Mouse (Mus musculus) forebrain, embryonic 10.5 days (tissue): ENCODE results near the gene Gm10964. TPM values are rescaled to one million over a fixed set of nuclear protein-coding genes. Genes with fewer than 3 reads are reported as not detected.

Experiments used
- DNase-seq: peaks from one replicate; pipeline ENCODE4 v3.0.0-alpha.2; 2017; ENCODE audit warnings: low spot score; ENCODE audit errors: extremely low spot score
- H3K27ac ChIP-seq: fragments of 300-500 bp; sonication (generic); 2 replicates; pipeline ENCODE4 v1.5.1; 2016; ENCODE audit warnings: mild to moderate bottlenecking
- H3K27me3 ChIP-seq: fragments of 300-500 bp; sonication (generic); 2 replicates; pipeline ENCODE4 v1.6.1; 2016; ENCODE audit warnings: mild to moderate bottlenecking; ENCODE audit not compliant: poor library complexity, severe bottlenecking
- H3K36me3 ChIP-seq: fragments of 300-500 bp; sonication (generic); replicated peaks from 2 replicates; pipeline ENCODE4 v1.6.1; 2016; ENCODE audit warnings: mild to moderate bottlenecking, moderate library complexity
- H3K4me1 ChIP-seq: fragments of 300-500 bp; sonication (generic); 2 replicates; pipeline ENCODE4 v1.6.1; 2016
- H3K4me3 ChIP-seq: fragments of 300-500 bp; sonication (generic); 2 replicates; pipeline ENCODE4 v1.5.1; 2016; ENCODE audit warnings: mild to moderate bottlenecking, moderate library complexity
- H3K9me3 ChIP-seq: fragments of 300-500 bp; sonication (generic); 2 replicates; pipeline ENCODE4 v1.6.1; 2016; ENCODE audit warnings: mild to moderate bottlenecking, moderate library complexity
- WGBS: fragments of 180-500 bp; shearing (Covaris S2); methylation state at CpG from one replicate; pipeline ENCODE4 v1.1.7; 2016; 5-methylcytosine and 5-hydroxymethylcytosine counted together
- polyA plus RNA-seq: library from polyadenylated mRNA; unstranded; fragments of >200 nt; fragmentation: Nextera tagmentation; extraction: Ambion mirVana; gene quantifications from 2 replicates; pipeline ENCODE4 v1.2.1, GENCODE M21; 2016

Gm10964 gene
- polyA plus RNA-seq = not detected in 2 replicates

DNA sequence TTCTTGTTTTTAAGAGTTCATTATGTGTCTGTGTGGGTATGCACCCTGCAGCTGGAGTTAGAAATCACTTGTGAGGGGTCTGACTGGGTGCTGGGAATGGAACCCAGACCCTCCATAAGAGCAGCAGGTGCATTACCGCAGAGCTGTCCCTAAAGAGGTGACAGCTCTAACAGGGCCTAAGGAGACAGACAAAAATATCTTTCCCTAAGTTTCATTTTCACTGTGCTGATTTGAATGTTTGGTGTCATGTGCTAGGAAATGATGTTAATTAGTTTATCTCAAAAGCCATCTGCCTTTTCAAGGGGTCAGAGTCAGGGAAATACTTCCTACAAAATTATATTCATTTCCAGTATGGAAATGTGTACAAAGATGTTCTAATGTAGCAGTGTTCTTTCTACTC, at the start of gene Gm10964:
Gene Gm10964 (plus strand): TSS at position 38 of the 400 bp plus-strand sequence.
- DNase-seq = no peak
- Histone ChIP-seq H3K27me3 (peaks cover 17% of the 10 kb centered on the region), H3K9me3 (no peaks in the 10 kb centered on the region), H3K4me3 (peak within 1 kb of the TSS; percentile 43), H3K4me1 (peaks cover 62% of the 10 kb centered on the region), H3K27ac (peak within 1 kb of the TSS; percentile 89), H3K36me3 (peaks cover 30% of the 10 kb centered on the region)
- 82% methylated on average over 1 of the region's 1 CpGs for WGBS

DNA sequence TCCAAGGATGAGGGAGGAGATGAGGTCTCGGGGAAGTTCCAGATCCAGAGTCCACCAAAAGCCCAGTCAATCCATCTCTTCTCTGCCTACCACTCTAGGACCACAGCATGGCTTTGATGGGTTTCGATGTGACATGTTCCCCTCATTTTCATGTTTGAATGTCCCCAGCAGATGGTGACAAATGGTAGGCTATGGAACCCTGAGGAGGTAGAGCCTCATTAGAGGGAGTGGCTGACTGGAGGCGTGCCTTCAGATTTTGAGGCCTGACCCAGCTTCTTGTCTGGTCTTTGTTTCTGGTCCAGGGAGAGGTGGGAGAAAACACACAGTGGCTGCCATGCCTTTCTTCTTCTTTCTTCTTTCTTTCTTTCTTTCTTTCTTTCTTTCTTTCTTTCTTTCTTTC, 48.7 kb upstream of the Gm10964 start:
- H3K9me3 ChIP-seq = no peaks in the 10 kb centered on the region
- H3K4me1 ChIP-seq = no peaks in the 10 kb centered on the region
- no peak overlapping the region for H3K4me3 ChIP-seq
- no peaks in the 10 kb centered on the region for H3K36me3 ChIP-seq
- H3K27me3 ChIP-seq = no peaks in the 10 kb centered on the region
- no peak overlapping the region for H3K27ac ChIP-seq
- WGBS = 83% methylated on average over 3 of the region's 3 CpGs
- no peak for DNase-seq

DNA sequence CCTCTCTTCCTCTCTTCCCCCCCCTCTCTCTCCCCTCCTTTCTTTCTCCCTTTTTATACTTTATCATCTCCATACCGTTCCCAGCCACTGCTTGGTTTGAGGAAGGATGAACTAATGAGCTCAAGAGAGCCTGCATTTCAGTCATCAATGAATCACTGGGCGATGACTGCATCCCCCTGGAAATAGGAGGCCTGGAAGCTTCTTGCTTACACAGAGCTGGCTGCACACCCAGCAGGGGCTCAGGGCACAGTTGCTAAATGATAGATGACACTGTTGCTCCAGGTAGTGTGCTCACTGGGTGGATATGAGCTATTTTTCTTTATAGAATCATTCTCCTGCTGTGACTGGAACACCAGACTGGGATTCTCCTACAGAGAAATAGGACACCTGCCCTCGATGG, 43.6 kb upstream of the Gm10964 start:
- H3K27me3 ChIP-seq = no peaks in the 10 kb centered on the region
- no peak for DNase-seq
- H3K4me3 ChIP-seq = no peak overlapping the region
- no peak overlapping the region for H3K27ac ChIP-seq
- no peaks in the 10 kb centered on the region for H3K36me3 ChIP-seq
- no peaks in the 10 kb centered on the region for H3K4me1 ChIP-seq
- H3K9me3 ChIP-seq = no peaks in the 10 kb centered on the region
- 74% methylated on average over 3 of the region's 3 CpGs for WGBS

DNA sequence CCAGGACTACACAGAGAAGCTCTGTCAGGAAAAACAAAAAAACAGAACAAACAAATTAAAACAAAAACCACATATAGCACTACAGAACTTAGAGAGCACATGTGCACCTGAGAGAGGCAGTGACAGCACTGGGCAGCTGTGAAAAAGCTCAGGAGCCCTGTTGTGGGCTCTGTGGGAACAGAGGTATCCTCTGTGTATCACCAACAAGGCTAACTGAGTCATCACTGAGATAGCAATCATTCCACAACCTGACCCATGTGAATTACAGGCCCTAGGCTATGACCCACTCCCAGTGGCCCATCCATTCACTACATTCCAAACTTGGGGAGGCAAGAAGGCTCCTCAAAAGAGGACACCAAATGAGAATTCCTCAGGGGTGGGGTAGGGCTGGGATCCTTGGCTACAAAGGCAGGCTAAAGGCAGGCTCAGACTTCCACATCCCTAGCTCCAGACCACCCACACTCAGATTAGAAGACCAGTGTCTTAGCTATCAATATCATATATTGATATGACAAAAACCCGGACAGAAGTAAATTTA, 42.7 kb upstream of the Gm10964 start:
- Histone ChIP-seq H3K9me3 (no peaks in the 10 kb centered on the region), H3K36me3 (no peaks in the 10 kb centered on the region), H3K4me1 (no peaks in the 10 kb centered on the region), H3K27me3 (no peaks in the 10 kb centered on the region), H3K27ac (no peak overlapping the region), H3K4me3 (no peak overlapping the region)
- no peak for DNase-seq
- 89% methylated on average over 1 of the region's 1 CpGs for WGBS

DNA sequence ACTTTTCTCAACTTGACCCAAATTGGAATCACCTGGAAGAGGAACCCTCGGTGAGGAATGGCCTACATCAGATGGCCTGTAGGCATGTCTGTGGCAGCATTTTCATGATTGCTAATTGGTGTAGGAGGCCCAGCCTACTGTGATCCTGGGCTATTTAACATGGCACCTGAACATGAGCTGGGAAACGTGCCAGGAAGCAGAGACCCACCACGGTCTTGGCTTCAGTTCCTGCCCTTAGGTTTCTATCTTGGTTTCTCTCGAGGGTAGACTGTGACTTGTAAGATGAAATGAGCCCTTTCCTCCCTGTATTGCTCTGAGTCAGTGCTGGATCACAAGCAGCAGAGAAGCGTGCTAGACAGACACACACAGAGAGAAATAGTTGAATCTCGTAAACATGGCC, 34.5 kb upstream of the Gm10964 start:
- WGBS = 90% methylated on average over 6 of the region's 6 CpGs
- Histone ChIP-seq H3K27me3 (no peaks in the 10 kb centered on the region), H3K27ac (no peak overlapping the region), H3K9me3 (no peaks in the 10 kb centered on the region), H3K4me3 (no peak overlapping the region), H3K4me1 (peaks cover 6% of the 10 kb centered on the region; the same call in 1 of the 2 replicates), H3K36me3 (no peaks in the 10 kb centered on the region)
- no peak for DNase-seq

DNA sequence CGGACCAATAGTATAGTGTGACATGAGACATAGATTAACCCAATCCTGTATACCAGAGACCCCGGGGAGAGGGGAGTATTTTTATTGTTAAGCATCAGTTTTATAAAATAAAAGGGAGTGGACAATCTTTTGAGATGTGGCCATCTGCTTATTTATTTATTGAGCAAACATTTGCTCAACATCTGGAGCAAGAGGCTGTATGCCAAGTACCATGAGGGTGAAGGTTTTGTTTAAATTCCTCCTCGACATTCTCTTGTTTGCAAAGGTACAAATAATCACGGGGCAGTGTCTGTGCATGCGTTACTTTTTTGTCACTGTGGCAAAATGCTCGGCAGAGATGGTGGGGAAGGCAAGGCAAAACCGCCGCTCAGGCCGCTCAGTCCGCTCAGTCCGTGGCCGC, 33.7 kb upstream of the Gm10964 start:
- WGBS = 94% methylated on average over 12 of the region's 12 CpGs
- Histone ChIP-seq H3K36me3 (no peaks in the 10 kb centered on the region), H3K27me3 (no peaks in the 10 kb centered on the region), H3K4me1 (peaks cover 6% of the 10 kb centered on the region; the same call in 1 of the 2 replicates), H3K9me3 (no peaks in the 10 kb centered on the region), H3K27ac (no peak overlapping the region), H3K4me3 (no peak overlapping the region)
- DNase-seq = no peak

DNA sequence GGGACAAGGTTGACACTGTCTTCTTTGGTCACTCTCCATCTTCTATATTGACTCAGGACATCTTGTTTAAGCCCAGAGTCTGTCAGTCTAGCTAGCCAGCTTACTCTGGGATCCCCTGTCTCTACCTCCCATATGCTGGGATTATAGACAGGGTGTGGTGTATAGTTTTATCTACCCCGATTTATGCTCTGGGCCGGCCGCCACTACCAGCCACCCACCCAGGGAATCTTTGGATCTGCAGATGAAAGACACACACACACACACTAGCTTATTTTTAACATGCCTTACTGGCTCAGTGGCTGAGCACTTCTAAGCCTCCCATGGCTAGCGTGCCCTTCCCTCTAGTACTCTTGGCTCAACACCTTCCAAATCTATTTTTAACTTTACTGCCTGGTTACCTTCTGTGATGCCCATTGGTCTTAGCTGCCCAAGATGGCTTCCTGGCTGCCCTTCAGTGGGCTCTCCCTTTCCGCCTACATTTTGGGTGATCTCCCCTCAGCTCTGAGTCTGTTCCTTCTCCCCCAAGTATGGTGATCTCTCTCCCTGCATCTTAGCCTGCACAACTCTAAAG, 29.6 kb upstream of the Gm10964 start:
- no peak for DNase-seq
- Histone ChIP-seq H3K36me3 (no peaks in the 10 kb centered on the region), H3K4me1 (peaks cover 6% of the 10 kb centered on the region; the same call in 1 of the 2 replicates), H3K27ac (no peak overlapping the region), H3K9me3 (no peaks in the 10 kb centered on the region), H3K4me3 (no peak overlapping the region), H3K27me3 (peaks cover 10% of the 10 kb centered on the region)
- WGBS = 91% methylated on average over 5 of the region's 5 CpGs

DNA sequence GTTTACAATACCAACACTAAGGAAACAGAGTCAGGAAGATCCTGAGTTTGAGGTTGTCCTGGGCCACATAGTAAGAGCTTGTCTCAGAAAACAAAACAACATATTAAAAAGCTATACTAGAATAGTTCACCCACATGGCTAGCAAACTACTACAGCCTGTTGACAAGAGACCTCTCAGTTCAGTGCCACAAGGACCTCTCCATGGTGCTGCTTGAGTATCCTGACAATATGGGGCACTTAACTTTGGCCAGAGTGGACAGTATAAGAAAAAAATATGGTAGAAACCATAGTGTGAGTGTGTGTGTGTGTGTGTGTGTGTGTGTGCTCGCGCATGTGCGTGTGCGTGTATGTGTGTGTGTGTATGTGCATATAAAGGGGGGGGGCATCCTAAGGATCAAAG, 27.0 kb upstream of the Gm10964 start:
- H3K4me3 ChIP-seq = no peak overlapping the region
- peaks cover 21% of the 10 kb centered on the region for H3K4me1 ChIP-seq
- H3K9me3 ChIP-seq = no peaks in the 10 kb centered on the region
- no peak overlapping the region for H3K27ac ChIP-seq
- H3K27me3 ChIP-seq = peaks cover 29% of the 10 kb centered on the region
- no peaks in the 10 kb centered on the region for H3K36me3 ChIP-seq
- WGBS = 95% methylated on average over 4 of the region's 4 CpGs
- DNase-seq = no peak

DNA sequence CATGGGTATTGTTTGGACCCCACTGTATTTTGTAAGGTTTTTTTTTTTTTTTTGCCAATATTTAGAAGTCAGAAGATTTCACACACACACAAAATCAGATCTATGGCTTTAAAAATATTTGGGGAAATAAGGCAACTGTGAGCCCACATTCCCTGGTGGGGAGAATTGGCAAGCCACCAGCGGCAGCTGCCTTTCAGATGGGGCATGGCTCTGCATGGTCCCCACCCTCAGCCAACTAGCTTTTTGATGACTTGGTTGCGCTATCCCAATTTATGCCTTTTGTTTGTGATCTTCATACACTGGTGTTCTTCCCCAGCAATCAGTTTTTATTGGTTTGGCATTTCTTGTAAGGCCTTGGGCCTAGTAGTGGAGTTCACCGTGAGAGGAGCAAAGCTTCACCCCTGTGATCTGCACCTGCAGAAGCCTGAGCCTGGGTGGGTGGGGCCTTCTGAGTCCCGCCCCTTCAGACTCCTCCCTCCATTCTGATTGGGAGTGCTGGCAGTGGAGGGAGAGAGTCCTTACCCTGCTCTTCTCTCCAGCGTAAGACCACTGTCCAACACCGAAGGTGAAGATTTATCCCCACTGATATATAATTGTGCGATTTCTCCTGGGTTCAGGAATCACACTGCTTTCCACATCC, 24.8 kb upstream of the Gm10964 start:
- 78% methylated on average over 7 of the region's 7 CpGs for WGBS
- Histone ChIP-seq H3K27ac (no peak overlapping the region), H3K27me3 (peaks cover 36% of the 10 kb centered on the region), H3K4me3 (no peak overlapping the region), H3K36me3 (no peaks in the 10 kb centered on the region), H3K4me1 (peaks cover 22% of the 10 kb centered on the region), H3K9me3 (no peaks in the 10 kb centered on the region)
- no peak for DNase-seq

DNA sequence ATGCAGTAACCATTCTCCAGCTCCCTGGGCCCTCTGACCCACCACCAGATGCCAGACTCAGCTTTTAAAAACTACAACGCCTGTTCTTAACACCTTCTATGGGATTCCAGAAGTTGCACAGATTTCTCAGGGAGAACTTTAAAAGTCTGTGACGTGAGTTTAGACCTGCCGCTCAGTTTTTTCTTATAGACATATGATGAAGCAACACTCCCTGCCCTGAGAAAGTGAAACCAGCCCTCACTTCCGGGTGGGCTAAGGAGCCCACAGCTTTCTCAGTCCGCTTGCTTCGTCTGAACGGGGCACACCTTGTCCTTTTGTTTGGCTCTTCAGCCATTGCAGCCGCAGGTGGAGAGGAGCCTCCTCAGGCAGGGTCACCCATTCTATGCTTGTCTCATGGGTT, 24.2 kb upstream of the Gm10964 start:
- no peak for DNase-seq
- H3K9me3 ChIP-seq = no peaks in the 10 kb centered on the region
- 88% methylated on average over 8 of the region's 8 CpGs for WGBS
- no peak overlapping the region for H3K27ac ChIP-seq
- H3K4me3 ChIP-seq = no peak overlapping the region
- H3K36me3 ChIP-seq = no peaks in the 10 kb centered on the region
- peaks cover 24% of the 10 kb centered on the region for H3K4me1 ChIP-seq
- peaks cover 36% of the 10 kb centered on the region for H3K27me3 ChIP-seq

DNA sequence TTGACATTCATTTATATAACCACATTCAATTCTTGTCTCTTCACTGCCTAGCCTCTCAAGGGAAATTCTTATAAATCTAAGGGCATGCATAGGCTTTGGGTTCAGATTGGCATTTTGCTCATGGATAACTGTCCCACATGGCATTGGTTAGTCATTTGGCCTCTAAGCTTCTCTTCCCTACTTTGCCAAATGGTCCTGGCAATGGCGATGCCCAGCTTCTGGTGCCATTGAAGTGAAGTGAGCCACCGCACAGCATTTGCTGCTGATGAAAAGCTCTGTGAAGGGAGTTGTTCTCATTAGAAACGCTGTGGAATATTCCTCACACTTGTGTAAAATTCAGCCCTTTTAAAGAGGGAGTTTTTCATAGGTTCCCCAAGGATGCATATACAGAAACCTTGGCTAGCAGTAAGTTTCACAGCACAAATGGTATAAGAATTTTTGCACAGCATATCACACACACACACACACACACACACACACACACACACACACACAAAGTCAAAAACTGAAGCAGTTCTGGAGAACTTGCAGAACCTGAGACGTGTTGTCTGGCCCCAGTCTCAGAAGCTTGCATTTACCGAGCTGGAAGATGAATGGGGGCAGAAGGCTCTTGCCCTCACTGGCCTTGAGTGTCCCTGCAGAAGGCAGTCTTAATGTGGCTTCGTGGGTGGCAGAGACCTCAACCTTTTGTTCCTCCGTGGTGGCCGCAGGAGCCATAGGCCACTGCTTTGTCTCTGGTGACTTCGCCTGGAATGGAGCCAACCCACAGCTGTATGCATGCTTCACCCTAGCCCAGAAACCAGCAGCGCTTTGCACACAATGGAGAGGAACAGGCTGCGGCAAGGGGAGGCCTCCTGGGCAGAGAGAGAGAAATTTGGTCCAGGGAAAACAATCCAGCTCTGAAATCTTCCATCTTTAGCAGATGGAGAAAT, 23.1 kb upstream of the Gm10964 start:
- no peaks in the 10 kb centered on the region for H3K36me3 ChIP-seq
- no peak overlapping the region for H3K4me3 ChIP-seq
- peaks cover 36% of the 10 kb centered on the region for H3K27me3 ChIP-seq
- H3K9me3 ChIP-seq = no peaks in the 10 kb centered on the region
- H3K4me1 ChIP-seq = peaks cover 24% of the 10 kb centered on the region
- WGBS = 41% methylated on average over 11 of the region's 11 CpGs
- peak overlapping the region; percentile 57; the same call in 1 of the 2 replicates for H3K27ac ChIP-seq
- no peak for DNase-seq

DNA sequence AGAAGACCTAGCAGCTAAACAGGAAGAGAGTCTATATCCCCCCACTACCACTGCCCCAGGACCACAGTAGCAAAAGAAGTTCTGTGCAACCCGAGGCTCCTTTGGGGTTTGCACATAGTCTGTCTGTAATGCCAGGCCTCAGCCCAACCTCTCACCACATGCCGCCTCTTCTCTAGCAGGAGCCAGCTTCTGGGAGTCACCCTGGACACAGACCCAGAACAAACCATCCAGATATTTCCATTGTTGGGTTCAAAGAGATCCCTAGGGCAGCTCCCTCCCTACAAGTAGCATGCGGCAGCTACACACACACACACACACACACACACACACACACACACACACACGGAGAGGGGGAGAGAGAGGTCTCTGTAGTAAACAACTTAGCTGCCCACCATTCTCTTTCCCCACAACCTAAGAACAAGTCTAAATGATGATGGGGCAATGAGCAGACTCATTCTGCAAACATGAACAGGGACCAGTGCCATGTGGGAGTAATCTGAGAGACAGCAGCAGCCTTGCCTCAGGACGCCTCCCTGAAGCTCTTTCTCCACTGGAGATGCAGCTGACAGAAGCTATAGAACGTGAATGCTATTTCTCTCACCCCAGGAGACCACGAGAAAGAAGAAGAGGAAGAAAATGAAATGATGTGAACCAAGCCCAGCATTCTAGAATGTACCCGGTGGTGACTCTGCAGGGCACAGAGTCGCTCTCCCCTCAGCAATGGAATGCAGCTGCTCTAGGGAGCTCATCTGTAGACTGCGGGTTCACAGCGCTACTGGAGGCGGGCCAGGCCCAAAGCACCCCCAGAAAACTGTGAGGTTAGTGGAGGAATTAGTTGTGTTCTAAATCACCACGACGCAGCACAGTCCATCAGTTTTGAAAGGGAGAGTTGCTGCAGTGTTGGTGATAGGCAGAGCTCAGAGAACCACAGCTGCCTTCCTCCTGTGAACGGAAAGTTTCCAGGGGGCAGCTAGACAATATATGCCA, 22.1 kb upstream of the Gm10964 start:
- peaks cover 24% of the 10 kb centered on the region for H3K4me1 ChIP-seq
- no peak for DNase-seq
- no peak overlapping the region for H3K4me3 ChIP-seq
- H3K9me3 ChIP-seq = no peaks in the 10 kb centered on the region
- H3K27ac ChIP-seq = no peak overlapping the region
- 59% methylated on average over 15 of the region's 15 CpGs for WGBS
- peaks cover 36% of the 10 kb centered on the region for H3K27me3 ChIP-seq
- H3K36me3 ChIP-seq = no peaks in the 10 kb centered on the region
